Mouse (Mus musculus) retina, adult 2 months (tissue): Measurements from ENCODE around the gene Slc44a2.

Experiments used
- DNase-seq: peaks from one replicate; pipeline ENCODE4 v3.0.0-alpha.2; 2012; ENCODE audit warnings: low read depth, low spot score

Gene Slc44a2

GRCm38 (mm10) chr9:21370876-21371275, 50.4 kb downstream of the Slc44a2 start:
- DNase-seq = no peak

GRCm38 (mm10) chr9:21372508-21372907, 52.0 kb downstream of the Slc44a2 start:
- no peak for DNase-seq

- DNase-seq = no peak
Measured at GRCm38 (mm10) chr9:21379195-21379594, 58.7 kb downstream of the Slc44a2 start.

- no peak for DNase-seq
Measured at GRCm38 (mm10) chr9:21380868-21381267, 60.4 kb downstream of the Slc44a2 start.

GRCm38 (mm10) chr9:21383966-21384365, 63.5 kb downstream of the Slc44a2 start:
- DNase-seq = no peak

- no peak for DNase-seq
Measured at GRCm38 (mm10) chr9:21392646-21393175, 72.2 kb downstream of the Slc44a2 start.

GRCm38 (mm10) chr9:21395692-21396091, 75.2 kb downstream of the Slc44a2 start:
- no peak for DNase-seq

GRCm38 (mm10) chr9:21397170-21397569, 76.7 kb downstream of the Slc44a2 start:
- DNase-seq = no peak

- no peak for DNase-seq
Measured at GRCm38 (mm10) chr9:21401042-21401441, 80.5 kb downstream of the Slc44a2 start.

- DNase-seq = no peak
Measured at GRCm38 (mm10) chr9:21402764-21403253, 82.3 kb downstream of the Slc44a2 start.

- DNase-seq = no peak
Measured at GRCm38 (mm10) chr9:21403745-21404144, 83.2 kb downstream of the Slc44a2 start.
